Mouse (Mus musculus): ENCODE data around the gene Cpsf7. TPM values are rescaled to one million over a fixed set of nuclear protein-coding genes. Genes with fewer than 3 reads are reported as not detected.

Gene Cpsf7
- polyA plus RNA-seq, 1 experiment: 23.4 TPM

- H3K27me3 ChIP-seq (ENCODE audit: control insufficient read depth, insufficient read depth, insufficient read length): no peaks in the 10 kb centered on the region
- peaks cover 84% of the 10 kb centered on the region for H3K79me2 ChIP-seq (ENCODE audit: control insufficient read depth, insufficient read depth)
- H3K4me2 ChIP-seq (ENCODE audit: low read depth): peak overlapping the region; percentile 60
- TF ChIP-seq E2F4 (IDR thresholded peaks at IDR 0.05; ENCODE audit: insufficient read depth) (no peak), TCF3 (IDR thresholded peaks at IDR 0.05; ENCODE audit: insufficient read length, low read depth) (no peak), POLR2AphosphoS2 (IDR thresholded peaks at IDR 0.05; ENCODE audit: insufficient read length, low read depth) (no peak), MYOG (IDR thresholded peaks at IDR 0.05; ENCODE audit: control insufficient read depth in 1 of 3, insufficient read depth in 1 of 3, insufficient read length in 2 of 3, low read depth in 2 of 3) (no peak), SRF (IDR thresholded peaks at IDR 0.05; ENCODE audit: control insufficient read depth, insufficient read length, low read depth) (peak; percentile 29)
- peaks cover 14% of the 10 kb centered on the region for H3K36me3 ChIP-seq (ENCODE audit: control insufficient read depth, insufficient read depth)
- H3K4me3 ChIP-seq: peak overlapping the region; percentile 62
- H3ac ChIP-seq (ENCODE audit: control insufficient read depth, insufficient read length): peak overlapping the region; percentile 91
These were observed 321 bp upstream of the Cpsf7 start for GRCm38 (mm10) chr19:10524784-10525105.

GRCm38 (mm10) chr19:10525910-10526309 lies 844 bp downstream of the Cpsf7 start, which contains the start of gene Sdhaf2:
Gene Sdhaf2, minus strand, starts transcription at chr19:10526142.
- Histone ChIP-seq H3K27me3 (ENCODE audit: control insufficient read depth, insufficient read depth, insufficient read length) (no peaks in the 10 kb centered on the region), H3K79me2 (ENCODE audit: control insufficient read depth, insufficient read depth) (peaks cover 84% of the 10 kb centered on the region), H3K4me3 (peak within 1 kb of the TSS; percentile 62), H3K36me3 (ENCODE audit: control insufficient read depth, insufficient read depth) (peaks cover 23% of the 10 kb centered on the region), H3K4me2 (ENCODE audit: low read depth) (peak within 1 kb of the TSS; percentile 87), H3ac (ENCODE audit: control insufficient read depth, insufficient read length) (peak within 1 kb of the TSS; percentile 91)
- no peak for TF ChIP-seq MYOG (IDR thresholded peaks at IDR 0.05; ENCODE audit: control insufficient read depth in 1 of 3, insufficient read depth in 1 of 3, insufficient read length in 2 of 3, low read depth in 2 of 3)

GRCm38 (mm10) chr19:10530082-10530481 lies 5.0 kb downstream of the Cpsf7 start:
- peaks cover 55% of the 10 kb centered on the region for H3K36me3 ChIP-seq (ENCODE audit: control insufficient read depth, insufficient read depth)
- H3ac ChIP-seq (ENCODE audit: control insufficient read depth, insufficient read length): no peak overlapping the region
- TF ChIP-seq REST (IDR thresholded peaks at IDR 0.05; ENCODE audit: insufficient read depth, insufficient read length): no peak
- TF ChIP-seq MAX (IDR thresholded peaks at IDR 0.05; ENCODE audit: low read depth): no peak
- no peak for TF ChIP-seq MYOD1 (IDR thresholded peaks at IDR 0.05; ENCODE audit: control insufficient read depth in 1 of 3, insufficient read length in 2 of 3, low read depth in 2 of 3)
- no peak for TF ChIP-seq MYOG (IDR thresholded peaks at IDR 0.05; ENCODE audit: control insufficient read depth in 1 of 3, insufficient read depth in 1 of 3, insufficient read length in 2 of 3, low read depth in 2 of 3)
- no peak for TF ChIP-seq TCF3 (IDR thresholded peaks at IDR 0.05; ENCODE audit: insufficient read length, low read depth)
- TF ChIP-seq POLR2AphosphoS2 (IDR thresholded peaks at IDR 0.05; ENCODE audit: insufficient read length, low read depth): no peak
- no peak for TF ChIP-seq TCF12 (IDR thresholded peaks at IDR 0.05; ENCODE audit: insufficient read depth, poor library complexity, severe bottlenecking)
- TF ChIP-seq SRF (IDR thresholded peaks at IDR 0.05; ENCODE audit: control insufficient read depth, insufficient read length, low read depth): no peak
- TF ChIP-seq CEBPB (IDR thresholded peaks at IDR 0.05; ENCODE audit: insufficient read depth, poor library complexity, severe bottlenecking): no peak
- TF ChIP-seq USF1 (IDR thresholded peaks at IDR 0.05; ENCODE audit: low read depth): no peak
- no peak for TF ChIP-seq E2F4 (IDR thresholded peaks at IDR 0.05; ENCODE audit: insufficient read depth)
- no peak for TF ChIP-seq POLR2A (IDR thresholded peaks at IDR 0.05; ENCODE audit: insufficient read length, low read depth)
- no peak overlapping the region for H3K4me2 ChIP-seq (ENCODE audit: low read depth)
- no peak overlapping the region for H3K4me3 ChIP-seq
- H3K27me3 ChIP-seq (ENCODE audit: control insufficient read depth, insufficient read depth, insufficient read length): no peaks in the 10 kb centered on the region
- H3K79me2 ChIP-seq (ENCODE audit: control insufficient read depth, insufficient read depth): peaks cover 64% of the 10 kb centered on the region

GRCm38 (mm10) chr19:10539454-10539853 lies 14.4 kb downstream of the Cpsf7 start:
- no peaks in the 10 kb centered on the region for H3K79me2 ChIP-seq (ENCODE audit: control insufficient read depth, insufficient read depth)

GRCm38 (mm10) chr19:10555624-10556510 lies 30.8 kb downstream of the Cpsf7 start, which contains the start of gene Tmem216:
Gene Tmem216, minus strand, starts transcription at chr19:10556238.
- Histone ChIP-seq H3K4me2 (ENCODE audit: low read depth) (peak within 1 kb of the TSS; percentile 93), H3K79me2 (ENCODE audit: control insufficient read depth, insufficient read depth) (no peaks in the 10 kb centered on the region), H3K36me3 (ENCODE audit: control insufficient read depth, insufficient read depth) (peaks cover 5% of the 10 kb centered on the region), H3K4me3 (peak within 1 kb of the TSS; percentile 78), H3K27me3 (ENCODE audit: control insufficient read depth, insufficient read depth, insufficient read length) (no peaks in the 10 kb centered on the region), H3ac (ENCODE audit: control insufficient read depth, insufficient read length) (peak within 1 kb of the TSS; percentile 2)
- peak in 1 of 3 experiments; percentile 16 for TF ChIP-seq MYOG (IDR thresholded peaks at IDR 0.05; ENCODE audit: control insufficient read depth in 1 of 3, insufficient read depth in 1 of 3, insufficient read length in 2 of 3, low read depth in 2 of 3)
- peak in 1 of 3 experiments; percentile 26 for TF ChIP-seq MYOD1 (IDR thresholded peaks at IDR 0.05; ENCODE audit: control insufficient read depth in 1 of 3, insufficient read length in 2 of 3, low read depth in 2 of 3)
- TF ChIP-seq CEBPB (IDR thresholded peaks at IDR 0.05; ENCODE audit: insufficient read depth, poor library complexity, severe bottlenecking): no peak
- peak; percentile 77 for TF ChIP-seq POLR2A (IDR thresholded peaks at IDR 0.05; ENCODE audit: insufficient read length, low read depth)
- TF ChIP-seq POLR2AphosphoS2 (IDR thresholded peaks at IDR 0.05; ENCODE audit: insufficient read length, low read depth): peak; percentile 58

More at GRCm38 (mm10) chr19:10539454-10539853, 14.4 kb downstream of the Cpsf7 start:
- Histone ChIP-seq H3K27me3 (ENCODE audit: control insufficient read depth, insufficient read depth, insufficient read length) (no peaks in the 10 kb centered on the region), H3K4me3 (no peak overlapping the region), H3ac (ENCODE audit: control insufficient read depth, insufficient read length) (no peak overlapping the region), H3K36me3 (ENCODE audit: control insufficient read depth, insufficient read depth) (peaks cover 85% of the 10 kb centered on the region), H3K4me2 (ENCODE audit: low read depth) (no peak overlapping the region)
- TF ChIP-seq MYOG (IDR thresholded peaks at IDR 0.05; ENCODE audit: control insufficient read depth in 1 of 3, insufficient read depth in 1 of 3, insufficient read length in 2 of 3, low read depth in 2 of 3) (no peak), SRF (IDR thresholded peaks at IDR 0.05; ENCODE audit: control insufficient read depth, insufficient read length, low read depth) (no peak), TCF12 (IDR thresholded peaks at IDR 0.05; ENCODE audit: insufficient read depth, poor library complexity, severe bottlenecking) (no peak), TCF3 (IDR thresholded peaks at IDR 0.05; ENCODE audit: insufficient read length, low read depth) (no peak), POLR2AphosphoS2 (IDR thresholded peaks at IDR 0.05; ENCODE audit: insufficient read length, low read depth) (no peak)
